18 mouse cellular contexts compared by ENCODE assay signal in the genomic region with DNA sequence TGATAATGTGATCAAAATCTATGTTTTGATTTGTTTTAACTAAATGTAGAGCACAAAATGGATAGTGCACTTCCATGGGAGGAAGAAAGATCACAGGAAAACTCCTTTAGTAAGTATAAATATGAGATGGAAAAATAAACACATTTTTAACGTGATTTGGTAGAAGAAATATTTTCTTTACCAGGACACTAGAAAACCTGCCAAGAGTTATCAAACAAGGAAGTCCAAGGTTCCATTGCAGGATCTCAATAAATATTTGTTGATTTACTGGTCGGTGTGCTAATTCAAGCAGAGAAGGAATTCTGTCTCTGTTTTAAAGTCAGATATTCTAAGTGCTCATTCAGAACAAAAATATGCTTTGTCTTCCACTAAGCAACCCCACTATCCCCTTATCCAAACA.
"Had no signal": no experiment of that assay in that cellular context is flagged by ENCODE, and none has a peak within 500 bp of the region (broad histone marks: within the 10 kb centered on the region; RNA-seq: fewer than 3 reads in every experiment).

No protein-coding gene starts in this region.

- H3K27me3 ChIP-seq: midbrain, embryonic 12.5 days; neural tube, embryonic 13.5 days; neural tube, embryonic 15.5 days had no signal

- H3K4me1 ChIP-seq: midbrain, embryonic 10.5 days; midbrain, embryonic 12.5 days; neural tube, embryonic 13.5 days; neural tube, embryonic 15.5 days had no signal

- DNase-seq: lung, adult 18-20 months; lung, postnatal 10 days; lung, postnatal 4 days; retina, postnatal 1 day; right cerebral cortex, adult 18-20 months; right cerebral cortex, postnatal 25 days; right cerebral cortex, postnatal 4 days; spleen, adult 18-20 months; thymus, adult 18-20 months; thymus, postnatal 14 days; thymus, postnatal 36 days had no signal

- H3K4me2 ChIP-seq: lung, embryonic 14.5 days; midbrain, embryonic 12.5 days; neural tube, embryonic 13.5 days; neural tube, embryonic 15.5 days had no signal

- H3K9me3 ChIP-seq: midbrain, embryonic 10.5 days; midbrain, embryonic 12.5 days; neural tube, embryonic 13.5 days; neural tube, embryonic 15.5 days had no signal

- H3K4me3 ChIP-seq: midbrain, embryonic 10.5 days; midbrain, embryonic 12.5 days; myocyte; neural tube, embryonic 13.5 days; neural tube, embryonic 15.5 days had no signal

- H3K27ac ChIP-seq: midbrain, embryonic 10.5 days; midbrain, embryonic 12.5 days; neural tube, embryonic 13.5 days; neural tube, embryonic 15.5 days had no signal

- H3K36me3 ChIP-seq: midbrain, embryonic 10.5 days; midbrain, embryonic 12.5 days; neural tube, embryonic 13.5 days; neural tube, embryonic 15.5 days had no signal

- H3K9ac ChIP-seq: lung, embryonic 14.5 days; midbrain, embryonic 12.5 days; neural tube, embryonic 13.5 days; neural tube, embryonic 15.5 days had no signal

- ATAC-seq: midbrain, embryonic 16.5 days had no signal
